Mouse (Mus musculus) hindbrain, embryonic 11.5 days (tissue): ENCODE measurements around the gene Pdcd1lg2. TPM values are rescaled to one million over a fixed set of nuclear protein-coding genes. Genes with fewer than 3 reads are reported as not detected.

Source experiments
- ATAC-seq: fragments of 200-750 bp; cut with Nextera tagmentation; 2 replicates; pipeline ENCODE4 v1.8.0; 2017; ENCODE audit warnings: mild to moderate bottlenecking, moderate TSS enrichment, moderate library complexity; ENCODE audit not compliant: low FRiP score
- DNase-seq: peaks from one replicate; pipeline ENCODE4 v3.0.0-alpha.2; 2015; ENCODE audit warnings: low spot score
- H3K27ac ChIP-seq: fragments of 300-500 bp; sonication (generic); 2 replicates; pipeline ENCODE4 v1.5.1; 2014; ENCODE audit warnings: mild to moderate bottlenecking, low read depth, low read length
- H3K27me3 ChIP-seq: fragments of 300-500 bp; sonication (generic); 2 replicates; pipeline ENCODE4 v1.6.1; 2014; ENCODE audit warnings: mild to moderate bottlenecking, low read length, moderate library complexity, mixed read lengths; ENCODE audit not compliant: control insufficient read depth, insufficient read depth
- H3K36me3 ChIP-seq: fragments of 300-500 bp; sonication (generic); 2 replicates; pipeline ENCODE4 v1.6.1; 2014; ENCODE audit warnings: mild to moderate bottlenecking, low read length, moderate library complexity, mixed read lengths; ENCODE audit not compliant: control insufficient read depth, insufficient read depth
- H3K4me1 ChIP-seq: fragments of 300-500 bp; sonication (generic); replicated peaks from 2 replicates; pipeline ENCODE4 v1.6.1; 2014; ENCODE audit warnings: low read length, mixed read lengths; ENCODE audit not compliant: control insufficient read depth, insufficient read depth
- H3K4me2 ChIP-seq: fragments of 300-500 bp; sonication (generic); replicated peaks from 2 replicates; pipeline ENCODE4 v1.6.1; 2014; ENCODE audit warnings: mild to moderate bottlenecking, low read depth, low read length
- H3K4me3 ChIP-seq: fragments of 300-500 bp; sonication (generic); 2 replicates; pipeline ENCODE4 v1.5.1; 2014; ENCODE audit warnings: low read depth, low read length
- H3K9ac ChIP-seq: fragments of 300-500 bp; sonication (generic); 2 replicates; pipeline ENCODE4 v1.6.1; 2014; ENCODE audit warnings: low read depth, low read length
- H3K9me3 ChIP-seq: fragments of 300-500 bp; sonication (generic); 2 replicates; pipeline ENCODE4 v1.6.1; 2016; ENCODE audit warnings: low read length; ENCODE audit not compliant: control insufficient read depth
- WGBS: fragments of 180-500 bp; shearing (Covaris S2); extraction: QIAGEN DNeasy Blood & Tissue Kit; methylation state at CpG from one replicate; pipeline ENCODE4 v1.1.7; 2014; 5-methylcytosine and 5-hydroxymethylcytosine counted together
- polyA plus RNA-seq: library from polyadenylated mRNA; unstranded; fragments of >200 nt; fragmentation: Nextera tagmentation; extraction: Ambion mirVana; gene quantifications from 2 replicates; pipeline ENCODE4 v1.2.1, GENCODE M21; 2014

Pdcd1lg2 gene
- polyA plus RNA-seq, 1 experiment from 2014 or later, result not detected

GRCm38 (mm10) chr19:29475210-29475620, 64.5 kb downstream of the Pdcd1lg2 start:
- Histone ChIP-seq H3K4me2 (no peak overlapping the region), H3K27me3 (no peaks in the 10 kb centered on the region), H3K4me3 (no peak overlapping the region), H3K36me3 (no peaks in the 10 kb centered on the region), H3K9me3 (no peaks in the 10 kb centered on the region), H3K9ac (no peak overlapping the region), H3K4me1 (no peaks in the 10 kb centered on the region), H3K27ac (no peak overlapping the region)
- ATAC-seq (no peak), DNase-seq (no peak)
- WGBS, result 88% methylated on average over 4 of the region's 4 CpGs

- Histone ChIP-seq H3K36me3 (no peaks in the 10 kb centered on the region), H3K9ac (no peak overlapping the region), H3K27me3 (no peaks in the 10 kb centered on the region), H3K9me3 (no peaks in the 10 kb centered on the region), H3K4me2 (no peak overlapping the region), H3K27ac (no peak overlapping the region), H3K4me1 (peaks cover 2% of the 10 kb centered on the region; the same call in 1 of the 2 replicates), H3K4me3 (no peak overlapping the region)
- ATAC-seq (no peak), DNase-seq (no peak)
- WGBS, result 25% methylated on average over 4 of the region's 4 CpGs
These were observed 67.9 kb downstream of the Pdcd1lg2 start for GRCm38 (mm10) chr19:29478598-29478997.

- no peak overlapping the region for H3K4me3 ChIP-seq
- no peak overlapping the region for H3K9ac ChIP-seq
- ATAC-seq, result no peak
- H3K4me1 ChIP-seq, result peaks cover 2% of the 10 kb centered on the region; the same call in 1 of the 2 replicates
- no peak for DNase-seq
- no peaks in the 10 kb centered on the region for H3K36me3 ChIP-seq
- no peaks in the 10 kb centered on the region for H3K9me3 ChIP-seq
- no peak overlapping the region for H3K27ac ChIP-seq
- 66% methylated on average over 6 of the region's 6 CpGs for WGBS
- no peak overlapping the region for H3K4me2 ChIP-seq
- H3K27me3 ChIP-seq, result no peaks in the 10 kb centered on the region
These were observed 70.9 kb downstream of the Pdcd1lg2 start for GRCm38 (mm10) chr19:29481578-29481977.

- peaks cover 2% of the 10 kb centered on the region; the same call in 1 of the 2 replicates for H3K4me1 ChIP-seq
- H3K9ac ChIP-seq, result no peak overlapping the region
- no peak for DNase-seq
- no peaks in the 10 kb centered on the region for H3K27me3 ChIP-seq
- no peaks in the 10 kb centered on the region for H3K36me3 ChIP-seq
- no peak overlapping the region for H3K4me2 ChIP-seq
- H3K27ac ChIP-seq, result no peak overlapping the region
- H3K4me3 ChIP-seq, result no peak overlapping the region
- peak; percentile 43; the same call in 1 of the 2 replicates for ATAC-seq
- no peaks in the 10 kb centered on the region for H3K9me3 ChIP-seq
- 75% methylated on average over 5 of the region's 5 CpGs for WGBS
These were observed 71.4 kb downstream of the Pdcd1lg2 start for GRCm38 (mm10) chr19:29482148-29482547.

GRCm38 (mm10) chr19:29482637-29483036, 71.9 kb downstream of the Pdcd1lg2 start:
- ATAC-seq, result no peak
- Histone ChIP-seq H3K4me2 (no peak overlapping the region), H3K4me3 (no peak overlapping the region), H3K9ac (no peak overlapping the region), H3K27ac (no peak overlapping the region), H3K27me3 (no peaks in the 10 kb centered on the region), H3K4me1 (peaks cover 2% of the 10 kb centered on the region; the same call in 1 of the 2 replicates), H3K9me3 (no peaks in the 10 kb centered on the region), H3K36me3 (no peaks in the 10 kb centered on the region)
- WGBS, result 80% methylated on average over 3 of the region's 3 CpGs
- no peak for DNase-seq

- no peaks in the 10 kb centered on the region for H3K9me3 ChIP-seq
- 71% methylated on average over 2 of the region's 2 CpGs for WGBS
These were observed 72.7 kb downstream of the Pdcd1lg2 start for GRCm38 (mm10) chr19:29483386-29483785.

GRCm38 (mm10) chr19:29484537-29484936, 73.8 kb downstream of the Pdcd1lg2 start:
- Histone ChIP-seq H3K27ac (no peak overlapping the region), H3K4me2 (no peak overlapping the region), H3K27me3 (no peaks in the 10 kb centered on the region), H3K9me3 (no peaks in the 10 kb centered on the region), H3K4me3 (no peak overlapping the region), H3K9ac (no peak overlapping the region), H3K36me3 (no peaks in the 10 kb centered on the region), H3K4me1 (peaks cover 2% of the 10 kb centered on the region; the same call in 1 of the 2 replicates)
- DNase-seq, result no peak
- WGBS, result 81% methylated on average over 2 of the region's 2 CpGs
- no peak for ATAC-seq

More at GRCm38 (mm10) chr19:29483386-29483785, 72.7 kb downstream of the Pdcd1lg2 start:
- ATAC-seq, result no peak
- Histone ChIP-seq H3K9ac (no peak overlapping the region), H3K4me3 (no peak overlapping the region), H3K4me1 (peaks cover 2% of the 10 kb centered on the region; the same call in 1 of the 2 replicates), H3K36me3 (no peaks in the 10 kb centered on the region), H3K27ac (no peak overlapping the region), H3K4me2 (no peak overlapping the region), H3K27me3 (no peaks in the 10 kb centered on the region)
- no peak for DNase-seq

- DNase-seq (no peak), ATAC-seq (no peak)
- Histone ChIP-seq H3K4me3 (no peak overlapping the region), H3K4me1 (peaks cover 2% of the 10 kb centered on the region; the same call in 1 of the 2 replicates), H3K27ac (no peak overlapping the region), H3K9me3 (no peaks in the 10 kb centered on the region), H3K27me3 (no peaks in the 10 kb centered on the region), H3K9ac (no peak overlapping the region), H3K4me2 (no peak overlapping the region), H3K36me3 (no peaks in the 10 kb centered on the region)
- WGBS, result 93% methylated on average over 3 of the region's 3 CpGs
These were observed 74.7 kb downstream of the Pdcd1lg2 start for GRCm38 (mm10) chr19:29485257-29485948.
